Mouse (Mus musculus): ENCODE measurements around the gene Adra2c. TPM values are rescaled to one million over a fixed set of nuclear protein-coding genes. Genes with fewer than 3 reads are reported as not detected.

Adra2c gene
- polyA plus RNA-seq, 1 experiment from 2014 or later = 0.68 TPM

DNA sequence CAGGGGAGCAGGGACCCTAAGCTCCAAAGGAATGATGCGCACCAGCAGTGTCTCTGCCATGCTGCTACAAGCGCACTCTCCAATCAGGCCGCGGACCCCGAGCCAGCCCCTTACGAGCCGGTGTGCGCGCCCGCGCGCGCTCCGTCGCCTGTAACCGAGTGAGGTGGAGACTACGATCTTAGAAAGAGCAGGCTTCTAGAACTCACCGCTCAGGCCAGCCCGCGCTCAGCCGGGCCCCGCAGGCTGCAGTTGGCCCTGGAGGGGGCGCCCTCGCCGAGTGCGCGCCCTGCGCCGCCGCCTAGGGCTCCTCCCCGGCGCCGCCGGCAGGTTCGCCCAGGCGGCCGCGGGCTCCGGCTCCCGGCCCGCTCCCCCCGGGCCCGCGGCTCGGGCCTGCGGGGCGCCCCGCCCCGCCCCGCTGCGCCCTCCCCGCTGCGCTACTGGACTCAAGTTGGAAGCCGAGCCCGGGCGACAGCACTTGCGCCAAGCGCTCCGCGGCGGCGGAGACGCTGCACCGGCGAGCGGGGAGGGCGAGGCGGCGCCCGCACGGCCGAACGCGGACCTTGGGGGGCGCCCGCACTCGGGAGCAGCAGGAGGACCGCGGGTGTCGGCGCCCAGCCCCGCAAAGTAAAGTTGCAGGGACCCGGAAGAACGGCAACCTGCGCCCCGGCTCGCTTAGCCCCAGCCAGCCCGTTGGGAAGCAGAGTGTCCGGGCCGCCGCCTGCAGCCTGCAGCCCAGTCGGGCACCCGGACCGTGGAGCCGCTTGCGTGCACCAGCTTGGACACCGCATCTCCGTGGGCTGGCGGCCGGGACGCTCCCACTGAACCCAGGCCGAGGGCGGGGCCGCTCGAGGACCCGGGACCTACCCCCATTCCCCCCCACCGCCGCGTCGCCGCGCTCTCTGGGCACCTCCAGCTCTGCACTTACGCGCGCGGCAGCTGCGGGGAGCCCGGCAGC is 899 bp downstream of the Adra2c start:
- peak; percentile 76 for ATAC-seq (ENCODE audit: low FRiP score)

GRCm38 (mm10) chr5:35279696-35280001 is 1.5 kb downstream of the Adra2c start:
- H3K4me3 ChIP-seq (replicated peaks) = peak overlapping the region; percentile 54
- peak overlapping the region; percentile 51 for H3K27ac ChIP-seq (replicated peaks)
- H3K9ac ChIP-seq (replicated peaks) = peak overlapping the region; percentile 51
- peak overlapping the region; percentile 96 for H3K4me2 ChIP-seq
- peaks cover 32% of the 10 kb centered on the region for H3K4me1 ChIP-seq
- H3K27me3 ChIP-seq (replicated peaks) = peaks cover 90% of the 10 kb centered on the region
- no peaks in the 10 kb centered on the region for H3K9me3 ChIP-seq (replicated peaks)
- 0% methylated on average over 45 of the region's 49 CpGs for WGBS
- no peaks in the 10 kb centered on the region for H3K36me3 ChIP-seq
- peak; percentile 19; the same call in 1 of the 2 replicates for ATAC-seq (ENCODE audit: low FRiP score)

More for the DNA sequence above, 899 bp downstream of the Adra2c start:
- Histone ChIP-seq H3K9me3 (replicated peaks) (no peaks in the 10 kb centered on the region), H3K4me3 (replicated peaks) (peak overlapping the region; percentile 54), H3K4me2 (peak overlapping the region; percentile 96), H3K4me1 (peaks cover 32% of the 10 kb centered on the region), H3K27me3 (replicated peaks) (peaks cover 89% of the 10 kb centered on the region), H3K36me3 (no peaks in the 10 kb centered on the region), H3K9ac (replicated peaks) (peak overlapping the region; percentile 51), H3K27ac (replicated peaks) (peak overlapping the region; percentile 51)
- WGBS = under 1% methylated on average over 97 of the region's 118 CpGs

DNA sequence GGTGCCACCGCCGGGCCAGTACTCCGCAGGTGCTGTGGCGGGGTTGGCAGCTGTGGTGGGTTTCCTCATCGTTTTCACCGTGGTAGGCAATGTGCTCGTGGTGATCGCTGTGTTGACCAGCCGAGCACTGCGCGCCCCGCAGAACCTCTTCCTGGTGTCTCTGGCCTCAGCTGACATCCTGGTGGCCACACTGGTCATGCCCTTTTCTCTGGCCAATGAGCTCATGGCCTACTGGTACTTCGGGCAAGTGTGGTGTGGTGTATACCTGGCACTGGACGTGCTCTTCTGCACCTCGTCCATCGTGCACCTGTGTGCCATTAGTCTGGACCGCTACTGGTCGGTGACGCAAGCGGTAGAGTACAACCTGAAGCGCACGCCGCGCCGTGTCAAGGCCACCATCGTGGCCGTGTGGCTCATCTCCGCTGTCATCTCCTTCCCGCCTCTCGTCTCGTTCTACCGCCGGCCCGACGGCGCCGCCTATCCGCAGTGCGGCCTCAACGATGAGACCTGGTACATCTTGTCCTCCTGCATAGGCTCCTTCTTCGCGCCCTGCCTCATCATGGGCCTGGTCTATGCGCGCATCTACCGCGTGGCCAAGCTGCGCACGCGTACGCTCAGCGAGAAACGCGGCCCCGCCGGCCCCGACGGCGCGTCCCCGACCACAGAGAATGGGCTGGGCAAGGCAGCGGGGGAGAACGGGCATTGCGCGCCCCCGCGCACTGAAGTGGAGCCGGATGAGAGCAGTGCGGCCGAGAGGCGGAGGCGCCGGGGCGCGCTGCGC is 2.1 kb downstream of the Adra2c start:
- Histone ChIP-seq H3K27ac (replicated peaks) (0 out of 2 replicates have a peak overlapping the region, but pooled peaks have one; percentile 51), H3K9ac (replicated peaks) (peak overlapping the region; percentile 51)
- 4% methylated on average over 75 of the region's 75 CpGs for WGBS

DNA sequence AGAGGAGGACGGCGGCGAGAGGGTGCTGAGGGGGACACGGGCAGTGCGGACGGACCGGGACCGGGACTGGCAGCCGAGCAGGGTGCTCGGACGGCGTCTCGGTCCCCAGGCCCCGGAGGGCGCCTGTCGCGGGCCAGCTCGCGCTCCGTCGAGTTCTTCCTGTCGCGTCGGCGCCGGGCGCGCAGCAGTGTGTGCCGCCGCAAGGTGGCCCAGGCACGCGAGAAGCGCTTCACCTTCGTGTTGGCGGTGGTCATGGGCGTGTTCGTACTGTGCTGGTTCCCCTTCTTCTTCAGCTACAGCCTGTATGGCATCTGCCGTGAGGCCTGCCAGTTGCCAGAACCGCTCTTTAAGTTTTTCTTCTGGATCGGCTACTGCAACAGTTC is 2.7 kb downstream of the Adra2c start:
- Histone ChIP-seq H3K4me1 (peaks cover 32% of the 10 kb centered on the region), H3K36me3 (no peaks in the 10 kb centered on the region), H3K4me3 (replicated peaks) (peak overlapping the region; percentile 54), H3K9me3 (replicated peaks) (no peaks in the 10 kb centered on the region), H3K9ac (replicated peaks) (no peak overlapping the region), H3K4me2 (peak overlapping the region; percentile 96), H3K27ac (replicated peaks) (no peak overlapping the region), H3K27me3 (replicated peaks) (peaks cover 82% of the 10 kb centered on the region)
- WGBS = 5% methylated on average over 40 of the region's 40 CpGs
- no peak; the same call in none of the 2 replicates for ATAC-seq (ENCODE audit: low FRiP score)

More for the DNA sequence above, 2.1 kb downstream of the Adra2c start:
- H3K4me2 ChIP-seq = peak overlapping the region; percentile 96
- no peaks in the 10 kb centered on the region for H3K9me3 ChIP-seq (replicated peaks)
- H3K27me3 ChIP-seq (replicated peaks) = peaks cover 86% of the 10 kb centered on the region
- peak overlapping the region; percentile 54 for H3K4me3 ChIP-seq (replicated peaks)
- H3K4me1 ChIP-seq = peaks cover 32% of the 10 kb centered on the region
- no peaks in the 10 kb centered on the region for H3K36me3 ChIP-seq
- peak; percentile 35 for ATAC-seq (ENCODE audit: low FRiP score)

DNA sequence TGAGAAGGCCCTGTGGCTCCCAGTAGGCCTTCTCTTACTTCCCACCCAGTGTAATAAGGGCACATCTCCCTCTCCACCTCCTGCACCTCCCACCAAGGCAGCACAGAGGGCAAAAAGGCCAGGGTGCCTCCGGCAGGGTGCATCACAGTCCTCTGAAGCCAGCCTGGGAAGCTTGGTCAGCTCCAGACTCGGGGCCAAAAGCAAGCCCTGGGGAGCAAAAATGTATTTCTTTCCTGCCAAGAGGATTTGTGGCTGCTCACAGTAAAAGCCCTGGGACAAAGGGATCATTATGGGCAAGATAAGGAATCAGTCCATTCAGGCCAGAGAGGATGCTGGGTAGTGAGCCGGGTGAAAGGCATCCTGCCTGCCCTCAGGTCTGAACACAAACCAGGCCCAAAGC is 7.2 kb downstream of the Adra2c start:
- H3K4me3 ChIP-seq (replicated peaks) = no peak overlapping the region
- H3K27ac ChIP-seq (replicated peaks) = no peak overlapping the region
- H3K36me3 ChIP-seq = no peaks in the 10 kb centered on the region
- H3K9ac ChIP-seq (replicated peaks) = no peak overlapping the region
- H3K9me3 ChIP-seq (replicated peaks) = no peaks in the 10 kb centered on the region
- 45% methylated on average over 3 of the region's 3 CpGs for WGBS
- H3K27me3 ChIP-seq (replicated peaks) = peaks cover 43% of the 10 kb centered on the region
- no peak overlapping the region for H3K4me2 ChIP-seq
- ATAC-seq (ENCODE audit: low FRiP score) = no peak
- peaks cover 9% of the 10 kb centered on the region for H3K4me1 ChIP-seq

GRCm38 (mm10) chr5:35286190-35286589 is 8.1 kb downstream of the Adra2c start:
- WGBS = 76% methylated on average over 5 of the region's 5 CpGs

DNA sequence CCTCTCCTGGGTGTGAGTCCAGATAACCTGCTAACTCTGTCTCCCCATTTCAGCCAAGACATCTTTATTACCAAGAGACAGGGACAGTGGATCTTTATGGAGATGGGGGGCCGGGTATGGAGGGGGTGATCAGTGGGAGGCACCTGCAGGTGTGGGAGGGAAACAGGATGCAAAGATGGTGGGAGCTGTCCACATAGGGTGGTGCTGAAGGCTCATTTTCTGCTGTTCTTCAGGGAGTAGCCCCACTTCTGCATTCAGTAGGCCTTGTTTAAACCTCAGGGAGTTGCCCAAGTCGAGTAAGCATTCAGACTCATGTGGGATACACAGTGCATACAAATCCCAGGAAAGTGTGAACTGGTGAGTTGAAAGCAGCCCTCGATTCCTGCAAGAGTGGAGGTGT is 21.5 kb downstream of the Adra2c start:
- Histone ChIP-seq H3K4me1 (0 out of 2 replicates have a peak, but pooled peaks cover 3% of the 10 kb centered on the region), H3K9me3 (replicated peaks) (no peaks in the 10 kb centered on the region), H3K4me2 (no peak overlapping the region), H3K27me3 (replicated peaks) (peaks cover 7% of the 10 kb centered on the region; the same call in 1 of the 2 replicates), H3K36me3 (no peaks in the 10 kb centered on the region), H3K27ac (replicated peaks) (no peak overlapping the region), H3K4me3 (replicated peaks) (no peak overlapping the region), H3K9ac (replicated peaks) (no peak overlapping the region)
- 31% methylated on average over 3 of the region's 3 CpGs for WGBS
- no peak for ATAC-seq (ENCODE audit: low FRiP score)

More at GRCm38 (mm10) chr5:35286190-35286589, 8.1 kb downstream of the Adra2c start:
- H3K4me2 ChIP-seq = no peak overlapping the region
- no peaks in the 10 kb centered on the region for H3K9me3 ChIP-seq (replicated peaks)
- no peaks in the 10 kb centered on the region for H3K36me3 ChIP-seq
- no peak overlapping the region for H3K27ac ChIP-seq (replicated peaks)
- H3K4me1 ChIP-seq = 0 out of 2 replicates have a peak, but pooled peaks cover under 1% of the 10 kb centered on the region
- H3K27me3 ChIP-seq (replicated peaks) = peaks cover 36% of the 10 kb centered on the region
- no peak overlapping the region for H3K9ac ChIP-seq (replicated peaks)
- H3K4me3 ChIP-seq (replicated peaks) = no peak overlapping the region
- ATAC-seq (ENCODE audit: low FRiP score) = no peak

GRCm38 (mm10) chr5:35304191-35304590 is 26.1 kb downstream of the Adra2c start:
- Histone ChIP-seq H3K4me2 (no peak overlapping the region), H3K27ac (replicated peaks) (no peak overlapping the region)
- no peak for ATAC-seq (ENCODE audit: low FRiP score)

DNA sequence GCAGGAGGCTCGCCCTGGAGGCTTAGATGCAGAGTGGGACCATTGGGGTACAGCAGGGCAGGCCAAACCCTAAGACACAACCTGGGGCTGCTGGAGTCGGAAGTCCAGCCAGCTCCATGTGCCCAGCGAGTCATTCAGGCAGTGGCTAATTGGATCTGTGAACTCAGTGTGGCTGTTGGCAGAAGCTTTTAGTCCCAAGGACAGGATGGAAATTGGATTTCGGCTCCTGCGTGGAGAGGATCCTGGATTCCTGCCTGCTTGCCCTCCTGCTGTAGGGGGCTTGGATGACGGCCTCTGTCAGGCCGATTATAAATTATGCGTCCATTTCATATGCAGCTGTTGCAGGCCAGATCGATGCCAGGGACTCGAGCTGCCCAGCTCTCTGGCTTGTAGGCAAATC is 27.2 kb downstream of the Adra2c start:
- Histone ChIP-seq H3K9ac (replicated peaks) (no peak overlapping the region), H3K4me1 (peaks cover 3% of the 10 kb centered on the region; the same call in 1 of the 2 replicates), H3K27ac (replicated peaks) (peak overlapping the region; percentile 37; the same call in 1 of the 2 replicates), H3K36me3 (no peaks in the 10 kb centered on the region), H3K9me3 (replicated peaks) (no peaks in the 10 kb centered on the region), H3K4me2 (no peak overlapping the region), H3K4me3 (replicated peaks) (no peak overlapping the region), H3K27me3 (replicated peaks) (0 out of 2 replicates have a peak, but pooled peaks cover 4% of the 10 kb centered on the region)
- no peak for ATAC-seq (ENCODE audit: low FRiP score)
- 69% methylated on average over 10 of the region's 10 CpGs for WGBS

More at GRCm38 (mm10) chr5:35304191-35304590, 26.1 kb downstream of the Adra2c start:
- WGBS = 83% methylated on average over 3 of the region's 3 CpGs
- 0 out of 2 replicates have a peak, but pooled peaks cover 4% of the 10 kb centered on the region for H3K27me3 ChIP-seq (replicated peaks)
- H3K4me1 ChIP-seq = 0 out of 2 replicates have a peak, but pooled peaks cover 3% of the 10 kb centered on the region
- H3K36me3 ChIP-seq = no peaks in the 10 kb centered on the region
- no peak overlapping the region for H3K9ac ChIP-seq (replicated peaks)
- H3K9me3 ChIP-seq (replicated peaks) = no peaks in the 10 kb centered on the region
- no peak overlapping the region for H3K4me3 ChIP-seq (replicated peaks)

GRCm38 (mm10) chr5:35306692-35307091 is 28.6 kb downstream of the Adra2c start:
- H3K36me3 ChIP-seq = no peaks in the 10 kb centered on the region
- H3K9me3 ChIP-seq (replicated peaks) = no peaks in the 10 kb centered on the region
- no peak overlapping the region for H3K4me2 ChIP-seq
- WGBS = 91% methylated on average over 1 of the region's 1 CpGs
- H3K27me3 ChIP-seq (replicated peaks) = 0 out of 2 replicates have a peak, but pooled peaks cover 4% of the 10 kb centered on the region
- H3K4me3 ChIP-seq (replicated peaks) = no peak overlapping the region
- no peaks in the 10 kb centered on the region; the same call in 1 of the 2 replicates for H3K4me1 ChIP-seq
- H3K27ac ChIP-seq (replicated peaks) = no peak overlapping the region
- no peak overlapping the region for H3K9ac ChIP-seq (replicated peaks)
- ATAC-seq (ENCODE audit: low FRiP score) = no peak

- WGBS = 47% methylated on average over 7 of the region's 7 CpGs
Observed at GRCm38 (mm10) chr5:35309853-35310252, 31.7 kb downstream of the Adra2c start.

More at GRCm38 (mm10) chr5:35309853-35310252, 31.7 kb downstream of the Adra2c start:
- H3K9ac ChIP-seq (replicated peaks) = no peak overlapping the region
- H3K4me3 ChIP-seq (replicated peaks) = no peak overlapping the region
- no peak overlapping the region for H3K27ac ChIP-seq (replicated peaks)
- no peaks in the 10 kb centered on the region for H3K9me3 ChIP-seq (replicated peaks)
- peaks cover 20% of the 10 kb centered on the region for H3K4me1 ChIP-seq
- peaks cover 6% of the 10 kb centered on the region; the same call in 1 of the 2 replicates for H3K27me3 ChIP-seq (replicated peaks)
- no peak overlapping the region for H3K4me2 ChIP-seq
- H3K36me3 ChIP-seq = no peaks in the 10 kb centered on the region
- no peak for ATAC-seq (ENCODE audit: low FRiP score)

Data from neural tube, embryonic 15.5 days (tissue).